Mouse (Mus musculus) heart, embryonic 16.5 days (tissue): ENCODE results near the gene Rel. TPM values are rescaled to one million over a fixed set of nuclear protein-coding genes. Genes with fewer than 3 reads are reported as not detected.

Experiments
- polyA plus RNA-seq: library from polyadenylated mRNA; unstranded; fragments of >200 nt; fragmentation: Nextera tagmentation; extraction: Ambion mirVana; gene quantifications from 2 replicates; pipeline ENCODE4 v1.2.1, GENCODE M21; 2015

Rel gene
- polyA plus RNA-seq, 1 experiment from 2014 or later: 1.6 TPM

Other genes with a start within 250 kb of the Rel start
- not detected in 2 replicates for gene 1700093K21Rik, start 249.8 kb downstream of the Rel start, polyA plus RNA-seq
- 15.5 and 15.7 TPM in 2 replicates for gene 0610010F05Rik, start 137.3 kb downstream of the Rel start, polyA plus RNA-seq
- gene Pus10, start 105.3 kb downstream of the Rel start, polyA plus RNA-seq: 10.7 and 13.0 TPM in 2 replicates
- 24.1 and 29.1 TPM in 2 replicates for gene Pex13, start 105.0 kb downstream of the Rel start, polyA plus RNA-seq
- 9.1 and 9.5 TPM in 2 replicates for gene Papolg, start 124.3 kb upstream of the Rel start, polyA plus RNA-seq